Mouse (Mus musculus): ENCODE data around the gene Scmh1.

DNA sequence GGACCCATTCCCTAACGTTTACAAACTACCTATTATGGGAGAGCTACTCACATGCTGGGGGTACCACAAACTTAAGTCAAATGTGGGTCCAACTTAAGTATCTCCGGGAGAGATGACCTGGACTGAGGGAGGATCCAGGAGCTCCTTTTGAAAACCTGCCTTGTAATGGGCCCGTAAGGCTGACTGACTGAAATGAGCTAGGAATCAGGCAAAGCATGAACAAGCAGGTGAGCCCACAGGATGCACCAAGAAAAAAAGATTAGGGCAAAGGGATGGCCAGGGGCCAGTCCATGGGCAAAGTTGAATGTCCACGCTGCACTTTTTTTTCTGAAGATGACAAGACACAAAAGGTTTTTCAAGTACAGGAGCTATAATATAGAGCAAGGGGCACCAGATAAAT is 163.9 kb downstream of the Scmh1 start:
- TF ChIP-seq EP300 (IDR thresholded peaks at IDR 0.05; ENCODE audit: insufficient read depth, low read depth, low read length) (no peak), POLR2A (IDR thresholded peaks at IDR 0.05; ENCODE audit: insufficient read depth, low read depth, low read length) (no peak), CTCF (IDR thresholded peaks at IDR 0.05) (no peak)
